Mouse (Mus musculus) liver, postnatal 0 days (tissue): ENCODE measurements around the gene Fhad1.

Source experiments
- CTCF ChIP-seq: sonication (generic); IDR thresholded peaks from 2 replicates; pipeline ENCODE4 v1.5.1; 2016; ENCODE audit warnings: antibody characterized with exemption, low read depth
- EP300 ChIP-seq: IDR thresholded peaks from 2 replicates; pipeline ENCODE4 v1.6.1; 2016; ENCODE audit warnings: antibody characterized with exemption, low read depth, mild to moderate bottlenecking

DNA sequence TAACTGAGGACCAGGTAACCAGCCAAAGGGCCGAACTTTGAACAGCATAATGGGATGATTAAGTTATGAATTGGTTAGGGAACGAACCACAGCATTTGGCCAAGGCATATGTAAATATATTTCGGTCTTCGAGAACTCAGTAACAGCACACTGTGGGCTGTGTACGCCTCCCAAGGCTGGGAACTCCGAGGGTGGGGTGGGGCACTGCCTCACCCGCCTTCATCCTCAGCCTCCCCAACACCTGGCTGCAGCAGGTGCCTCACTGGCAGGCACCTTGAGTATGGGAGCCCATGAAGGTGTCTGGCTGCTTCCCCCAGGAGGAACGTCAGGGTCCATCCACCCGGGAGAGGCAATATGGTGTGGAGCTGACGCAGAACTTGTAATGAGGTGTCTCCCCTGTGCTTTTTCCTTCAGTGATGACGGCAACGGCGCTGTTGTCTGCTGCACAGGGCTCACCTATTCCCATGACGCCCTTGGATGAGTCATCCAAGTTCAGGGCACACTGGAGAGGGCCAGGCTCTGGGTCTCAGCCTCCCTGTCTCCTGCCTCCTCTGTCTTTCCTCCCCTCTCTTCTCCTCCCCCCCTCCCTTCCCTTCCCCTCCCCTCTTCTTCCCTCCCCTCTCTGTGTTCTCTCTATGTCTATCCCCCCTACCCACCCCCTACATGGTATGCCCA lies 22.2 kb downstream of the Fhad1 start:
- TF ChIP-seq EP300 = no peak
- TF ChIP-seq CTCF = no peak
